Mouse (Mus musculus) hindbrain, embryonic 12.5 days (tissue): ENCODE results near the gene Itm2a. TPM values are rescaled to one million over a fixed set of nuclear protein-coding genes. Genes with fewer than 3 reads are reported as not detected.
A peak's percentile ranks its signal among the peaks of the same experiment; 100 is the strongest.

Source experiments
- ATAC-seq: fragments of 200-750 bp; cut with Nextera tagmentation; 2 replicates; pipeline ENCODE4 v1.8.0; 2017; ENCODE audit warnings: moderate TSS enrichment; ENCODE audit not compliant: low FRiP score
- H3K27ac ChIP-seq: fragments of 300-500 bp; sonication (generic); 2 replicates; pipeline ENCODE4 v1.5.1; 2016; ENCODE audit warnings: mild to moderate bottlenecking
- H3K27me3 ChIP-seq: fragments of 300-500 bp; sonication (generic); 2 replicates; pipeline ENCODE4 v1.6.1; 2016; ENCODE audit warnings: mild to moderate bottlenecking
- H3K36me3 ChIP-seq: fragments of 300-500 bp; sonication (generic); 2 replicates; pipeline ENCODE4 v1.6.1; 2016; ENCODE audit warnings: mild to moderate bottlenecking
- H3K4me1 ChIP-seq: fragments of 300-500 bp; sonication (generic); 2 replicates; pipeline ENCODE4 v1.6.1; 2016
- H3K4me2 ChIP-seq: fragments of 300-500 bp; sonication (generic); replicated peaks from 2 replicates; pipeline ENCODE4 v1.6.1; 2016; ENCODE audit warnings: mild to moderate bottlenecking
- H3K4me3 ChIP-seq: fragments of 300-500 bp; sonication (generic); 2 replicates; pipeline ENCODE4 v1.5.1; 2016; ENCODE audit warnings: mild to moderate bottlenecking
- H3K9ac ChIP-seq: fragments of 300-500 bp; sonication (generic); 2 replicates; pipeline ENCODE4 v1.6.1; 2016; ENCODE audit warnings: mild to moderate bottlenecking, moderate library complexity
- H3K9me3 ChIP-seq: fragments of 300-500 bp; sonication (generic); replicated peaks from 2 replicates; pipeline ENCODE4 v1.6.1; 2016; ENCODE audit warnings: mild to moderate bottlenecking
- WGBS: fragments of 180-500 bp; shearing (Covaris S2); methylation state at CpG from one replicate; pipeline ENCODE4 v1.1.7; 2016; 5-methylcytosine and 5-hydroxymethylcytosine counted together
- polyA plus RNA-seq: library from polyadenylated mRNA; unstranded; fragments of >200 nt; fragmentation: Nextera tagmentation; extraction: Ambion mirVana; gene quantifications from 2 replicates; pipeline ENCODE4 v1.2.1, GENCODE M21; 2016

Itm2a gene
- polyA plus RNA-seq, result 169 and 317 TPM in 2 replicates

DNA sequence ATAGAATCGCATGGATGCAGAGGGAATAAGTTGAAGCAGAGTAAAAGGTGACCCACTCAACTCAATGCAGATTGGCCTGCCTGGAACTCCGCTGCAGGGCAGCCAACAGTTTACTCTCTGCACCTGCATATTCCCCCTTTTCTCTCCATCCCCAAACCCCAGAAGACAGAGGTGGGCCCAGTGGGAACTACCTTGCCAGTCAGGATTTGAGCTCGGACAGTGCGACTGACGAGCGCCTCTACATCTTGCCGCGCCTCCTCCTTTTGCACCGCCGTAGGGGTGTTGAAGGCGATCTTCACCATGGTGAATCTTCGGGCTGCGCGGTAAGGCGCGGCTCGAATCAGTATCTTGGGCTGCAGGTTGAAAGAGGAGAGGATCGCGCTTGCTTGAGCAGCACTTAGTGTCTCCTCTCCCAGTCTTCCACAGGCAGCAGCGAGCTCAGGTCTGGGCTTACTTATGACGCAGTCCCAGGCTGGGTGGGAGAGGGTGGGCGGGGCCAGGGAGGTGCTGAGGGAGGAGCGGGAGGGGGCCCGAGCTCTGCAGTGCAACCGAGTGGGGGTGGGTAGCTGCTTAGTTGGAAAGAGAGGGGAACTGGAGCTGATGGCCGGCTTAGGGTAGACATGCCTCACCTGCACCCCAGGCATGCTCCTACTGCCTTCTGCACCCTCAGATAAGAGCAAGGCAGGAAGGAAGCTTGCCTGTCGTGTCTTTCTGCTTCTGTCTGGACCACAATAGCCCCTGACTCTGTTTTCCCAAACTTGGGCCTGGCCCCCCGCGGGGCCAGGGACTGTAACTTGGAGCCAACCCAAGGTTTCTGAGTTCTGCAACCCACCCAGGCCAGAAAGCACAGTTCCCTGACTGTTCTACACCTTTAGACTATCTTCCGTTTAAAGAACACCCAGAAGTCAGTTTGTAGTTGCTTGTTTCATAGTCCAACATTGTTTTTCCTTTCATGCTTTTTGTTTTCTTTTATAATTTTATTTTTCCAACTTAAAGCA lies at the start of gene Itm2a:
Itm2a (minus strand) TSS at position 462 of the 998 bp plus-strand sequence.
- Histone ChIP-seq H3K9me3 (no peaks in the 10 kb centered on the region), H3K4me3 (peak within 1 kb of the TSS; percentile 43), H3K27me3 (peaks cover 8% of the 10 kb centered on the region; the same call in 1 of the 2 replicates), H3K4me2 (peak within 1 kb of the TSS; percentile 57), H3K4me1 (no peaks in the 10 kb centered on the region), H3K36me3 (no peaks in the 10 kb centered on the region), H3K9ac (peak within 1 kb of the TSS; percentile 45; the same call in 1 of the 2 replicates), H3K27ac (peak within 1 kb of the TSS; percentile 52; the same call in 1 of the 2 replicates)
- WGBS, result 26% methylated on average over 21 of the region's 30 CpGs
- peak; percentile 91 for ATAC-seq

DNA sequence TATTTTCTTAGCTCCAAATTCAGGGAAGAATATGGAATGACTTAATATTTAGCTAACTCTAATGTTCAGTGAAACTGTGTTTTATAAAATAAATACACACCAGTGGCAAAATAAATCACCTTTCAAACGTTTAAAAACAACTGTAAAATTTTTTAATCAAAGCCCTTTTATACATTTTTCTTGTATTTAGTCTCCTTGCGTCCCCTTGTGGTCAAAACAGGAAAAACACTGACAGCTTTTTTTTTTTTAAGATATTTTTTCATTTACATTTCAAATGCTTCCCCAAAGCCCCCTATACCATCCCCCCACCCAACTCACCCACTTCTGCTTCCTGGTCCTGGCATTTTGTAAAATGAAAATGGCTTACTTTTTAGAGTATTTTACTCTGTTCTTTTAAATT lies 32.7 kb upstream of the Itm2a start:
- no peaks in the 10 kb centered on the region for H3K4me1 ChIP-seq
- WGBS, result 1% methylated on average over 2 of the region's 2 CpGs
- no peak overlapping the region for H3K9ac ChIP-seq
- no peaks in the 10 kb centered on the region for H3K27me3 ChIP-seq
- no peak overlapping the region for H3K27ac ChIP-seq
- no peak for ATAC-seq
- no peaks in the 10 kb centered on the region for H3K9me3 ChIP-seq
- no peak overlapping the region for H3K4me2 ChIP-seq
- no peaks in the 10 kb centered on the region for H3K36me3 ChIP-seq
- H3K4me3 ChIP-seq, result no peak overlapping the region

DNA sequence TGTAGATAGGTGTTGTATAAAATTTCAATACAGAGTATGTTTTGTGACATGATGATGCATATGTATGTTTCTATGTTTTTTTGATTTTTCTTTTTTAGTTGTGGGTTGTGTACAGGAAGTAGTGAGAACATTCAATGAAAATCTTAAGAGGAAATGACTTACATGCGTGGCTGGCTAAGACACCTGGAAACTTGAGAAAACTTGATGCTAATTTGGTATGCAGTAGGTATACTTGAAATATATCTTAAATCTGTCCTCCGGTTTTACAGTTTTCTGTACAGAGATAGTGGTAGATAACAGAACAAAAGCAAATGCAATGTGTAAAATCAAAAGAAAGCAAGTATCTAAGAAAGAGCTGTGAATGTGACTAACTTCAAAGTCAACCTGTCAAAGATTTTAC lies 18.1 kb upstream of the Itm2a start:
- ATAC-seq, result no peak
- H3K27ac ChIP-seq, result no peak overlapping the region
- H3K9me3 ChIP-seq, result no peaks in the 10 kb centered on the region
- no peak overlapping the region for H3K9ac ChIP-seq
- no peak overlapping the region for H3K4me2 ChIP-seq
- no peaks in the 10 kb centered on the region for H3K4me1 ChIP-seq
- no peaks in the 10 kb centered on the region for H3K36me3 ChIP-seq
- 85% methylated on average over 2 of the region's 2 CpGs for WGBS
- peaks cover 5% of the 10 kb centered on the region; the same call in 1 of the 2 replicates for H3K27me3 ChIP-seq
- H3K4me3 ChIP-seq, result no peak overlapping the region

DNA sequence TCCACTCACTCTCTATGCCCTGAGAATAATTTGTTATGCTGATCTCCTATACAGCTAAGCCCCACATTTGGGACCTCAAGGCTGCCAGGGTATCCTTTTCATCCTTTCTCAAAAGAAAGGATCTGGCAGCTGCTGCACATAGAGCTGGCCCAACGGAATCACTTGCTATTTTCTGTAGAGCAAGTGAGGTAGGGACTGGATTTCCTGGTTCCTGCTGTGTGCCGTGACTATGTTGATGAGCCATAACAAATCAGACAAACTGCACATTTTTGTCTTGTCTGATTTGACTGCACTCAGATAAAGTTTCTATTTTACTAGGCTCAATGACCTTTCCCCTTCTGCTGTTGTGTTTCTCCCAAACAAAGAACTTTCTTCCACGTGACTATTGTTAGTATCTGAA lies 14.2 kb upstream of the Itm2a start:
- H3K27me3 ChIP-seq, result peaks cover 1% of the 10 kb centered on the region; the same call in 1 of the 2 replicates
- H3K4me3 ChIP-seq, result no peak overlapping the region
- H3K4me1 ChIP-seq, result no peaks in the 10 kb centered on the region
- ATAC-seq, result no peak; the same call in 1 of the 2 replicates
- H3K27ac ChIP-seq, result no peak overlapping the region
- H3K36me3 ChIP-seq, result no peaks in the 10 kb centered on the region
- H3K9me3 ChIP-seq, result no peaks in the 10 kb centered on the region
- no peak overlapping the region for H3K4me2 ChIP-seq
- no peak overlapping the region for H3K9ac ChIP-seq
- WGBS, result 23% methylated on average over 3 of the region's 3 CpGs

DNA sequence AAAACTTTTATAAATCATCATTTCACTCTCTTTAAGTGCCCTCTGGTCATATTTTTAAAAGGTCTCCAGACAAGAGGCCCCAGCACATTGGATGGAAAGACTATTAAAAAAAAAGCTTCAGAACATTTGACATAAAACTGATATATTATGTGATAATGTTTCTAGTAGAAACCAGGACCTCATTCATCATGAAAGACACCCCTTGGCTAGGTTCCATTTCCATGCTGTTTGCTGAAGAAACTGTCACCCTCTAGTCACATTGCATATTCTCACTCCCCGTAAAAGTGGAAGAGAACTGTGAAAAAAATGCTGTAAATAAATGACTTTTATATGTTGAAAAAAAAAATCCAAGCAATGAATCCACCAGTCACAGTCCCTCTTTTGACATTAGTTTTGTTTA lies 12.8 kb upstream of the Itm2a start:
- H3K9ac ChIP-seq, result no peak overlapping the region
- no peak overlapping the region for H3K27ac ChIP-seq
- no peak for ATAC-seq
- peaks cover 4% of the 10 kb centered on the region; the same call in 1 of the 2 replicates for H3K27me3 ChIP-seq
- H3K9me3 ChIP-seq, result no peaks in the 10 kb centered on the region
- no peak overlapping the region for H3K4me3 ChIP-seq
- WGBS, result 81% methylated on average over 1 of the region's 1 CpGs
- no peak overlapping the region for H3K4me2 ChIP-seq
- no peaks in the 10 kb centered on the region for H3K36me3 ChIP-seq
- H3K4me1 ChIP-seq, result no peaks in the 10 kb centered on the region

DNA sequence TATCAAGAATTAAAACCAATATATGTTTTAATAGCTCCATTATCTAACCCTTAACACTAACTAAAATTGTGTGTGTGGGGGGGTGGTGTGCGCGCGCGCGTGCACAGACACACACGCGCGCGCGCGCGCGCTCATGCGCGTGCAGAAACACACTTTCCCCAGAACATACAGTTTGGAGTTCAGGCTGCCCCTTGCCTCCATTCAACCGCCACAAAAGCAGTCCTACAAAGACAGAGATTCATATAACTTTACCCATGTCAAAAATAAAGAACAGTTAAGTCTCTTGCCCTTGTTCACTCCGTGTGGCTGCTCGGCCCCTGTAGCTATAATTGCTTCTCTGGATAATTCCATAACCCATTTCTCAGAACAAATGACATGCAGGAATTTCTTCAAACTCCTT lies 695 bp downstream of the Itm2a start:
- peak overlapping the region; percentile 43 for H3K4me3 ChIP-seq
- WGBS, result 23% methylated on average over 18 of the region's 18 CpGs
- H3K27ac ChIP-seq, result no peak overlapping the region
- no peaks in the 10 kb centered on the region for H3K9me3 ChIP-seq
- H3K9ac ChIP-seq, result no peak overlapping the region; the same call in 1 of the 2 replicates
- H3K4me2 ChIP-seq, result peak overlapping the region; percentile 57
- H3K4me1 ChIP-seq, result no peaks in the 10 kb centered on the region
- peaks cover 8% of the 10 kb centered on the region; the same call in 1 of the 2 replicates for H3K27me3 ChIP-seq
- ATAC-seq, result 0 out of 2 replicates have a peak, but pooled peaks have one; percentile 16
- H3K36me3 ChIP-seq, result no peaks in the 10 kb centered on the region

DNA sequence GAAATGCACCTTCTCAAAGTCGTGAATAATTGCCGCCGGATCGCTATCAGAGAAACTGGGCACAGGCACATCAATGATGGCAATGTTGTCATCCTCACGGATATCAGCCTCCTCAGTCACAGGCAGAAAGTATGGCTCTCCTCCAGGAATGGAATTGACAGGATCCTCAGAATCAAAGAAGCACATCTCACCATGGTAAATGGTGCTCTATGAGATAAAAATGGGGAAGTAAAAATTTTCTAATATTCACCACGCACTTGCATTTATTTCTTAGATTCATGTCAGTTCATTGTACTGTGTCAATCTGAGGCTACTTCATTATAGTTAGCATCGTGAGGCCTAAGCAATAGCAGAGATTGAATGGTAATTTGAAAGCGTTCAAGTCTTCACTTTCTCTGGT lies 4.1 kb downstream of the Itm2a start:
- no peaks in the 10 kb centered on the region for H3K36me3 ChIP-seq
- no peak overlapping the region for H3K4me3 ChIP-seq
- no peak overlapping the region for H3K9ac ChIP-seq
- H3K27me3 ChIP-seq, result peaks cover 7% of the 10 kb centered on the region; the same call in 1 of the 2 replicates
- no peaks in the 10 kb centered on the region for H3K9me3 ChIP-seq
- H3K4me1 ChIP-seq, result no peaks in the 10 kb centered on the region
- no peak overlapping the region for H3K4me2 ChIP-seq
- WGBS, result 89% methylated on average over 8 of the region's 8 CpGs
- no peak overlapping the region for H3K27ac ChIP-seq
- no peak for ATAC-seq

DNA sequence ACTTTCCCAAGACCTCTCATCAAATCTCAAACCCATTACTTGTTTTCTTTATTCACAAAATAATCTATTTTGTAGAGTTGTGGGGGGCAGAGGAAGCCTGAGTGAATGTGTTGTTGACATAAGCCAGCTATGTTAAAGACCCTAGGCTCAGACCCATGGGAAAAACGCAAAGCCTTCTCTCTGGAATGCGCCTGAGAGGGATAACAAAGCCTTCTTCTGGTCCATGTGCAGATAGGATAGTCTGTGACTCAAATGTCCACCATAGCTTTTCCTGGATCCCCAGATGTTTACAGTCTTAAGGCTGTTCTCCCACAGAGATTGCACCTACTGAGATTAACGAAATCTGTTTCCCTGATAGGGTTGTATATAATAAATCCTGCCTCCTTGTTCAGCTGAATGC lies 9.9 kb downstream of the Itm2a start:
- H3K27ac ChIP-seq, result no peak overlapping the region
- no peaks in the 10 kb centered on the region for H3K36me3 ChIP-seq
- no peaks in the 10 kb centered on the region for H3K27me3 ChIP-seq
- 67% methylated on average over 3 of the region's 3 CpGs for WGBS
- H3K4me3 ChIP-seq, result no peak overlapping the region
- H3K9ac ChIP-seq, result no peak overlapping the region
- no peaks in the 10 kb centered on the region for H3K4me1 ChIP-seq
- no peaks in the 10 kb centered on the region for H3K9me3 ChIP-seq
- ATAC-seq, result no peak
- no peak overlapping the region for H3K4me2 ChIP-seq

DNA sequence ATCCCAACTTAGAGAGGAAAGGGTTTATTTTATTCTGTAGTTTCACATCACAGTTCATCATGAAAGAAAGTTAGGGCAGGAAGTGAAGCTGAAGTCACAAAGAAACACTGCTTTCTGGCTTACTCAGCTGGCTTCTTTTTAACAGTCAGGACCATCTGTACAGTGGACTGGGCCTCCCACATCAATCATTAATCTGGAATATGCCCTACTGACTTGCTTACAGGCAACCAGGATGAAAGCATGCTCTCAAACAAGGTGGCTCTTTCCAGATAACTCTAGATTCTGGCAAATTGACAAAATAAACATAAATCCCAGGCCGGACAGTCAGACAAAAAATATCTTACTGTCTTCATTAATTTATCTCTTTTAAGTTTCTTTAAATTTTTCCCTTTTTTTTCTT lies 27.8 kb downstream of the Itm2a start:
- no peaks in the 10 kb centered on the region for H3K9me3 ChIP-seq
- no peaks in the 10 kb centered on the region for H3K36me3 ChIP-seq
- H3K4me1 ChIP-seq, result no peaks in the 10 kb centered on the region
- H3K27ac ChIP-seq, result no peak overlapping the region
- WGBS, result 84% methylated on average over 1 of the region's 1 CpGs
- H3K4me3 ChIP-seq, result no peak overlapping the region
- no peak for ATAC-seq
- no peaks in the 10 kb centered on the region for H3K27me3 ChIP-seq
- H3K9ac ChIP-seq, result no peak overlapping the region
- H3K4me2 ChIP-seq, result no peak overlapping the region

Other genes with a start within 250 kb of the Itm2a start
- not detected in 2 replicates for gene Gpr174, start 147.5 kb downstream of the Itm2a start, polyA plus RNA-seq